Mouse (Mus musculus) limb, embryonic 12.5 days (tissue): ENCODE measurements around the gene Plbd2. TPM values are rescaled to one million over a fixed set of nuclear protein-coding genes. Genes with fewer than 3 reads are reported as not detected.

Experiments
- ATAC-seq: fragments of 200-750 bp; cut with Nextera tagmentation; 2 replicates; pipeline ENCODE4 v1.8.0; 2017; ENCODE audit warnings: low read depth, moderate TSS enrichment; ENCODE audit not compliant: insufficient number of reproducible peaks, insufficient read depth, low FRiP score, low TSS enrichment
- H3K27ac ChIP-seq: fragments of 300-500 bp; sonication (generic); 2 replicates; pipeline ENCODE4 v1.5.1; 2016; ENCODE audit warnings: mild to moderate bottlenecking, moderate library complexity
- H3K27me3 ChIP-seq: fragments of 300-500 bp; sonication (generic); 2 replicates; pipeline ENCODE4 v1.6.1; 2016; ENCODE audit warnings: mild to moderate bottlenecking, moderate library complexity
- H3K36me3 ChIP-seq: fragments of 300-500 bp; sonication (generic); 2 replicates; pipeline ENCODE4 v1.6.1; 2016; ENCODE audit warnings: mild to moderate bottlenecking, moderate library complexity
- H3K4me1 ChIP-seq: fragments of 300-500 bp; sonication (generic); replicated peaks from 2 replicates; pipeline ENCODE4 v1.6.1; 2016
- H3K4me2 ChIP-seq: fragments of 300-500 bp; sonication (generic); 2 replicates; pipeline ENCODE4 v1.6.1; 2016; ENCODE audit warnings: mild to moderate bottlenecking, moderate library complexity
- H3K4me3 ChIP-seq: fragments of 300-500 bp; sonication (generic); replicated peaks from 2 replicates; pipeline ENCODE4 v1.5.1; 2016; ENCODE audit warnings: mild to moderate bottlenecking
- H3K9ac ChIP-seq: fragments of 300-500 bp; sonication (generic); replicated peaks from 2 replicates; pipeline ENCODE4 v1.6.1; 2016; ENCODE audit warnings: mild to moderate bottlenecking, moderate library complexity
- H3K9me3 ChIP-seq: fragments of 300-500 bp; sonication (generic); 2 replicates; pipeline ENCODE4 v1.6.1; 2016; ENCODE audit warnings: mild to moderate bottlenecking, moderate library complexity
- WGBS: fragments of 180-500 bp; shearing (Covaris S2); methylation state at CpG from one replicate; pipeline ENCODE4 v1.1.7; 2016; 5-methylcytosine and 5-hydroxymethylcytosine counted together
- polyA plus RNA-seq: library from polyadenylated mRNA; unstranded; fragments of >200 nt; fragmentation: Nextera tagmentation; extraction: Ambion mirVana; gene quantifications from 2 replicates; pipeline ENCODE4 v1.2.1, GENCODE M21; 2016

Gene Plbd2
- polyA plus RNA-seq, 1 experiment from 2014 or later = 46.3 TPM

DNA sequence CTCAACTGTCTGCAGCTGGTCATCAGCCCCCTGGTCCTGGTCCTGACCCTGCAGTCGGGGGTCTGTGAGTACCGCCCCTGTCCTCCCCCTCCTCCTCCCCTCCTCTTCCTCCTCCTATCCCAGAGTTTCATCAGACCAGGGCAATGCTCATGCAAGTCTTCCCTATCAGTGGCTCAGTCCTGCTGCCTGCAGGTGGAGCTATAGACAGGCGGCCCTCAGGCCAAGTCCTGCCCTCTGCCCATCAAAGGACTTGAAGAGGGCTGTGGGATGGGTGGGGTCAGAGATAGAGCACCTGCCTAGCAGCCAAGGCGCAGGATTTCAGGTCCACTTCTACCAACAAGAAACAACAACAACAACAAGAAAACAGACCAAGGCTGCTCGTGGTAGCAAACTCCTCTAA lies 22.3 kb upstream of the Plbd2 start:
- Histone ChIP-seq H3K4me1 (no peaks in the 10 kb centered on the region), H3K27ac (no peak overlapping the region), H3K4me2 (no peak overlapping the region), H3K9me3 (no peaks in the 10 kb centered on the region), H3K4me3 (no peak overlapping the region), H3K36me3 (no peaks in the 10 kb centered on the region; the same call in 1 of the 2 replicates), H3K9ac (no peak overlapping the region), H3K27me3 (no peaks in the 10 kb centered on the region)
- WGBS = 32% methylated on average over 5 of the region's 5 CpGs
- ATAC-seq = no peak

DNA sequence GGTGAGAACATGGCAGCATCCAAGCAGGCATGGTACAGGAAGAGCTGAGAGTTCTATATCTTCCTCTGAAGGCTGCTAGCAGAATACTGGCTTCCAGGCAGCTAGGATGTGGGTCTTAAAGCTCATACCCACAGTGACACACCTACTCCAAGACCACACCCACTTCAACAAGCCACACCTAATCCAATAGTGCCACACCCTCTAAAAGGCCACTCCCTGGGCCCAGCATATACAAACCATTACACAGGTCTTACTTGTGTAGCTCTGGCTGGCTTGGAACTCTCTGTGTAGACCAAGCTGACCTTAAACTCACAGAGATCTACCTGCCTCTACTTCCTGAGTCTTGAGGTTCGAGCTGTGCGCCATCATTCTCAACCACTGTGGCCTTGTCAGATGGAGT lies 21.3 kb upstream of the Plbd2 start:
- Histone ChIP-seq H3K4me3 (no peak overlapping the region), H3K9ac (no peak overlapping the region), H3K9me3 (no peaks in the 10 kb centered on the region), H3K27ac (no peak overlapping the region), H3K4me1 (no peaks in the 10 kb centered on the region), H3K4me2 (no peak overlapping the region), H3K27me3 (no peaks in the 10 kb centered on the region), H3K36me3 (no peaks in the 10 kb centered on the region; the same call in 1 of the 2 replicates)
- 98% methylated on average over 2 of the region's 2 CpGs for WGBS
- no peak for ATAC-seq

DNA sequence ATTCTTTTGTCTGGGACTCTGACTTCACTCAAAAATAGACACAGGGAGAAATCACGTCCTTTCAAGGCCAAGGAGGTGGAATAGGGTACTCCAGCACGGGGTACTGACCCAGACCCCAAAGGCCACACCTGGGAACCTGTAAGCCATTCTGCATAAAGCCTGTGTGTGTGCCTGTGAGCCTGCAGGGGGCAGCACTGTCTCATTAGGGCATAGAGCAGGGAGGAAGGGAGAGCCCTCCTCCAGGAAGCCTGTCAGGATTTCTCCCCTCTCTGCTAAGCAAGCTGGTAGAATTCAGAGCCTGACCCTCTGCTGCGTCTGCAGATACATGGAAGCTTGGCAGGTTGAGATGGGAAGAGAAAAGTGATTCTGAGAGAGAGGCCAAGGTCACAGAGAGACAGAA lies 19.2 kb upstream of the Plbd2 start:
- Histone ChIP-seq H3K36me3 (no peaks in the 10 kb centered on the region; the same call in 1 of the 2 replicates), H3K27me3 (no peaks in the 10 kb centered on the region), H3K4me1 (no peaks in the 10 kb centered on the region), H3K4me2 (no peak overlapping the region), H3K27ac (no peak overlapping the region), H3K4me3 (no peak overlapping the region), H3K9ac (no peak overlapping the region), H3K9me3 (no peaks in the 10 kb centered on the region)
- WGBS = 82% methylated on average over 3 of the region's 3 CpGs
- no peak for ATAC-seq

DNA sequence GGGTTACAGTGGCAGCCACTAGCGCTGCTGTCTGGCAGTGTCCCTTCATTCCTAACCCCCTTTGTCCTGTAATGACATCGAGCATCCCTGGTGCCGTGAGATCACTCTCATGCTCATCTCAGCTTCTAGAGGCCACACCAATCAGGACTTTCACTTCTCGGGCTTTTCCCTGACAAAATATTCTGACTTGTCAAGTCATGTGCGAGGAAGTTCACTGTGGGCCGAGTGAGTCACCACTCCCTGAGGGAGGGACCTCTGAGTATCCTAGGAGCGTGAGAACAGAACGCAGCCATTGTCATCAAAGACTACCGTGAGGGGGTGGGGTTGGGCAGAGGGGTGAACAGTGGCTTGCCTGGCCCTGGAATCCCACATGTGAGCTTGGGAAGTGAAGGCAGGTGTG lies 14.1 kb upstream of the Plbd2 start:
- 62% methylated on average over 9 of the region's 9 CpGs for WGBS
- H3K36me3 ChIP-seq = no peaks in the 10 kb centered on the region
- no peak overlapping the region for H3K4me2 ChIP-seq
- 0 out of 2 replicates have a peak overlapping the region, but pooled peaks have one; percentile 29 for H3K27ac ChIP-seq
- H3K27me3 ChIP-seq = 0 out of 2 replicates have a peak, but pooled peaks cover 2% of the 10 kb centered on the region
- no peak overlapping the region for H3K4me3 ChIP-seq
- peaks cover 30% of the 10 kb centered on the region for H3K4me1 ChIP-seq
- ATAC-seq = no peak
- no peaks in the 10 kb centered on the region for H3K9me3 ChIP-seq
- no peak overlapping the region for H3K9ac ChIP-seq

DNA sequence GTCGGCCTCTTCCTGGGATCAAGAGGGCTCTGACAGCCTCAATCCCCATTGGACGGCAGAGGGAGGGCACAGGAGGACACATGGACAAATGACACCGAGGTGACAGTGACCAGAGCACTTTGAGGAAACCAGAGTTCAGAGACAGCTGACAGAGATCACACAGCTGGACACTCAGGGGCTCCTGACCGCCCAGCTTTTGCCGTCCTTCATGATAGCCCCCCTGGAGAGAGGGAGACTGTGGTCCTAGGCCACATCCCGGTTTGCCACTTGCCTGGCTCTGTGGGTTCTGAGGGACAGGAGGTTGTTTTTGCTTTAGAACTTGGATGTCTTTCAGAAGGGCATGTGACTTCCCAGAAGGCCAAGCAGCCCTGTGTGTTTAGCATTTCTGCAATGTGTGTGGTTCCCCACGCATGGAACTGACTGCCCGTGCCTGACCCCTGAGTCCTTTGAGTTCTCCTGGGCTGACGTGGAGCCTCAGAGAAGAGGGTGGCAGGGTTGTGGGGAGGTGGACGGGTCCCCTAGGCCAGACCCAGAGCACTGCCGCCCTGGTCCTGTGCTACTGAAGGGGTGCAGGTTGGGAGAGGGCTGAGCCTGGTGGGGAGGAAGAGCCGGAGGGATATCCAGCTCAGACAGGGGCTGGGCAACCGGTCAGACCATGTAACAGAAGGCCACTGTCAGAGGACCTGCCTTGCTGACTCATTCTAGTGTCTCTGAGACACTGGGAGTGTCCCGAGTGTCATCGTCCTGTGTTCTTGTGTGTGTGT lies 13.0 kb upstream of the Plbd2 start:
- no peak for ATAC-seq
- 52% methylated on average over 15 of the region's 15 CpGs for WGBS
- H3K36me3 ChIP-seq = no peaks in the 10 kb centered on the region
- H3K4me2 ChIP-seq = no peak overlapping the region
- H3K4me3 ChIP-seq = no peak overlapping the region
- H3K27me3 ChIP-seq = peaks cover 10% of the 10 kb centered on the region
- peaks cover 35% of the 10 kb centered on the region for H3K4me1 ChIP-seq
- H3K27ac ChIP-seq = no peak overlapping the region
- H3K9me3 ChIP-seq = no peaks in the 10 kb centered on the region
- H3K9ac ChIP-seq = no peak overlapping the region

DNA sequence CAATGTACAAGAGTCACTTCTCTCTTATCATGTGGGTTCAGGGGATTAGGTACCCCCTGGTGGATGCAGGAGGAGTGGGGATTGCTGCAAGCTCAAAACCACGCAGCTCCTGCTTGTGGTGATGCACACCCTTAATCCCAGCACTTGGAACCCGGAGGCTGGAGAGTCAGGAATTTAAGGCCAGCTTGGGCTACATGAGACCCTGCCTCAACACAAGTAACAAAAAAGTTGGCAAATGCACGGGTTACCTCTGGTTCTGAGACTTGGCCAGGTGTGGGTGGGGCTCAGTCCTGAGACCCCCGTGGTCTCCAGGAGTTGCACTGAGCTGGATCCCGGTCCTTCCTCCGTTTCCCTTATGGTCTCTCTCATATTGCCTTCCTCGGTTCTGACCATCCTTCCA lies 12.0 kb upstream of the Plbd2 start:
- Histone ChIP-seq H3K9me3 (no peaks in the 10 kb centered on the region), H3K36me3 (no peaks in the 10 kb centered on the region), H3K4me2 (no peak overlapping the region), H3K4me3 (no peak overlapping the region), H3K9ac (no peak overlapping the region), H3K27me3 (peaks cover 10% of the 10 kb centered on the region), H3K4me1 (peaks cover 42% of the 10 kb centered on the region), H3K27ac (peak overlapping the region; percentile 66)
- ATAC-seq = no peak
- WGBS = 75% methylated on average over 7 of the region's 7 CpGs

DNA sequence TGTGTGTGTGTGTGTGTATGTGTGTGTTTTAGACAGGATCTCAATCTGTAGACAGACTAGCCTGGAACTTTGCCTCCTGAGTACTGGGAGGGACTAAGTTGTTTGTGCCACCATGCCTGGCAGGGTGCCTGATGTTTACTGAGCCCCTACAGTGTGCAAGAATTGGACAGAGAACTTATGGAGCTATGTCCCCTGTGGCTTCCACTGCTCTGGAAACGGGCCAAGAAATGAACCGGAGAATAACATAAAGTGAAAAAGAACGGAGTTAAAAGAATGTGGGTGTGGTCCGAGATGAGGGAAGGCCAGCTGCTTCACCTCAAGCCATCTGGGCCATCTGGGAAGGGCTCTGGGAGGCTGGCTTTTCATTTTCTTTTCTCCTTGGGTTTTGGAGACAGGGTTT lies 11.3 kb upstream of the Plbd2 start:
- H3K27me3 ChIP-seq = peaks cover 10% of the 10 kb centered on the region
- peak overlapping the region; percentile 66 for H3K27ac ChIP-seq
- H3K9me3 ChIP-seq = no peaks in the 10 kb centered on the region
- ATAC-seq = no peak
- H3K4me1 ChIP-seq = peaks cover 42% of the 10 kb centered on the region
- H3K4me2 ChIP-seq = no peak overlapping the region
- H3K9ac ChIP-seq = no peak overlapping the region; the same call in 1 of the 2 replicates
- no peak overlapping the region for H3K4me3 ChIP-seq
- WGBS = 9% methylated on average over 4 of the region's 4 CpGs
- H3K36me3 ChIP-seq = no peaks in the 10 kb centered on the region

DNA sequence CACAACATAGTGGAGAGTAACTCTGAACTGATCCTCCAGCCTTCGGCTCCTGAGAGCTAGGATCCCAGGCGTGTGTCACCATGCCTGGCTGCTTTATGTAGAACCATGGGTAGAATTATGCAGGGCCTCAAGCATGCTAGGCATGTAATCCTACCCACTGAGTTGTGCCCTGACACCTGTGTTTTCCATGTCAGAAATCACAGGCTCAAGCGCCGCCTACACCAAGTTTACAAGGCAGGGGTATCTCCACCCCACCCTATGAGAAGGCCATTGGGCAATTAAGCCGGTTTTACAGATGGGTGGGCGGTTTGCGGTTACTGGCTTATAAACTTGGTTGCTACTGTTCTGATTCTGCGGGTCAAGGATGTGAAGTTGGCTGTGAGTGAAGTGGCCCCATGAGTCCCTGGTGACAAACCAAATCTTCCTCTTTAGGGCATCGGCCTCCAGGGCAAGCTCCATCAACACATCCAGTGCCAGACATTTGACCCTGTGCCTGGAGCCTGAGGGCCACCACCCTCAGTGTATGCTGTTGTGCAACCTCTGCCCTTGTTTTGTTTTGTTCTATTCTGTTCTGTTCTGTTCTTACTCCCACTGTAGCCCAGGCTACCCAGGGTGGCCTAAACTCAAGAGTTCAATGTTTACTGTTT lies 10.7 kb upstream of the Plbd2 start:
- Histone ChIP-seq H3K9ac (no peak overlapping the region), H3K4me2 (no peak overlapping the region), H3K9me3 (no peaks in the 10 kb centered on the region), H3K4me1 (peaks cover 42% of the 10 kb centered on the region), H3K36me3 (no peaks in the 10 kb centered on the region), H3K27me3 (peaks cover 10% of the 10 kb centered on the region), H3K4me3 (no peak overlapping the region), H3K27ac (peak overlapping the region; percentile 66)
- 52% methylated on average over 9 of the region's 9 CpGs for WGBS
- no peak for ATAC-seq

DNA sequence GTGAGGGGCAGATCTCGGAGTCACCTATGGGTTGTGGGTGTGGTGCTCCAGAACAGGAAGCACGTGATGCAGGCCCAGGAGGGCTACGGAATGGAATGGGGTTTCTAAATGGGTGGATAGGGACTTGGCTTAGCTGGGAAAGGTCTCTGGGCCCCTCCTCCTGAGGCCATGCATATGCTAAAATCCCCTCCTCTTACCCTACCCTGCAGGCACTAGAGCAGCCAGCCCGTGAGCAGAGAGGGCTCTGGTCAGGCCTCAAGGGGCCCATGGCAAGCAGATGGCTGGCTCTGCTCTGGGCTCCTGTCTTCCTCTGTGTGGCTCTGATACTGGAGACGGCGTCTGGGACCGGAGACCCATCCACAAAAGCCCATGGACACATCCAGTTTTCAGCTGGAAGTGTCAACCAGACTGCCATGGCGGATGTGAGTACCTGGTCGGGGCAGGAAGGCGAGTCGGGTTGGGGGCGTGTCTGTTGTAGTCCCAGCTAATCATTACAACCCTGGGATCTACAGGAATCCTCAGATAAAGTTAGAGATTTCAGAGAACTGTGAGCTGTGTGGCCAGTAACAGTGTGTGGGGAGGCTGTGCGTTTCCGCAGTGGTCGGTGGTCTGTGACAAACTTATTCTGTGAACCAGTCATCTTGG lies 9.6 kb upstream of the Plbd2 start:
- Histone ChIP-seq H3K4me3 (no peak overlapping the region), H3K4me2 (no peak overlapping the region), H3K36me3 (no peaks in the 10 kb centered on the region), H3K9ac (no peak overlapping the region), H3K27me3 (peaks cover 10% of the 10 kb centered on the region), H3K9me3 (no peaks in the 10 kb centered on the region), H3K27ac (no peak overlapping the region), H3K4me1 (peaks cover 42% of the 10 kb centered on the region)
- no peak for ATAC-seq
- WGBS = 42% methylated on average over 15 of the region's 15 CpGs

DNA sequence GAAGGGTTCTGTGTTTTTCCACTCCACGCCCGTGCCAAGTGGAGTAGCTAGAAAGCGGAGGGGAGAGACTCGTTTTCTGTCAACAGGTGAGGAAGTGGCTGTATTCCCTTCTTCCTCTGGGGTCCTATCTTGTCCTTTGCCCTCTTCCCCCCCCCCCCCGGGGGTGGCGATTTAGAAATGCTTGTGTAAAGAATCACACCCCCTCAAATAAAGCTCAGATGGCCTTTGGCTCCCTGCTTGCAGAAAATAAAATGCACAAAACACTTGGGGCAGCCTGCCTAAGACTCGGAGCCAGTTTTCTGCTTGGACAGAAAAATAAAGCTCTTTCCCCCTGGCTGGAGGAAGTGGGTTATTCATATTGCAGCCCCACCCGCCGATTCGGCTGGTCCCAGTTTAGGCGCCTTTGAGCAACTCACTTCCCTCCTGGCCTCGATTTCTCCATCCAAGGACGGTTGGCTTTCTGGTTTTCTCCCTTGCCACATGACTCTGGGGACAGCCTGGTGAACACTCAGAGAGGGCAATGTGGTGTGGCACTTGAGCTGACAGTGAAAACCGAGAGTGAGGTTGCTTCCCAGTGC lies 8.3 kb upstream of the Plbd2 start:
- WGBS = 30% methylated on average over 14 of the region's 14 CpGs
- H3K27ac ChIP-seq = no peak overlapping the region
- peak overlapping the region; percentile 44; the same call in 1 of the 2 replicates for H3K9ac ChIP-seq
- no peaks in the 10 kb centered on the region for H3K9me3 ChIP-seq
- ATAC-seq = no peak
- H3K4me3 ChIP-seq = peak overlapping the region; percentile 51
- peaks cover 42% of the 10 kb centered on the region for H3K4me1 ChIP-seq
- H3K27me3 ChIP-seq = peaks cover 10% of the 10 kb centered on the region
- H3K4me2 ChIP-seq = peak overlapping the region; percentile 69
- H3K36me3 ChIP-seq = no peaks in the 10 kb centered on the region
